Mouse (Mus musculus) mature B cell (primary cell): ENCODE measurements around the gene Nfic.
"Not testable (repeated sequence)": the region's sequence is repeated elsewhere in the genome, so short reads cannot be mapped to it uniquely, and the experiment has no call there.

Experiments
- in situ Hi-C: fragments of 300-500 bp; cut with MboI; formaldehyde crosslinking; loops from 2 replicates; pipeline ENCODE4 v1.14.3; 2019

The Nfic gene

GRCm38 (mm10) chr10:81460471-81460870 is 5.0 kb upstream of the Nfic start:
- in situ Hi-C loops = no loop called here

DNA sequence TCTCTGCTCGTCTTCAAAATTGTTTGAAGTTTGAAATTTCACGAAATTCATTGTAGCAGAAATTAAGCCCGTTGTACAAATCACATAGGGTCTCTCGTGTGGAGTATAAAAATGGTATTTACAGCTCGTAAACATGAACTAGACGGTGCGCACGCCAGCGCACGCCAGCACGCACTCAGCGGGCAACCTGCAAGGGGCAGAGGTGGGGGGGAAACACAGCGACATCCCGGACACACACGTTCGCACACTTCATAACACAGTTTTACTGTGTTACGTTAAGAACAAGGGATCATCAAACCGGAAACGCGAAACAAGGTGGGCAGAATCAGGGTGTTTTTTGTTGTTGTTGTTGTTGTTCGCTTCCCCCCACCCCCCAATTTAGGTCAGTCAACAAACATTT is 4.0 kb upstream of the Nfic start:
- in situ Hi-C loops = no loop called here

DNA sequence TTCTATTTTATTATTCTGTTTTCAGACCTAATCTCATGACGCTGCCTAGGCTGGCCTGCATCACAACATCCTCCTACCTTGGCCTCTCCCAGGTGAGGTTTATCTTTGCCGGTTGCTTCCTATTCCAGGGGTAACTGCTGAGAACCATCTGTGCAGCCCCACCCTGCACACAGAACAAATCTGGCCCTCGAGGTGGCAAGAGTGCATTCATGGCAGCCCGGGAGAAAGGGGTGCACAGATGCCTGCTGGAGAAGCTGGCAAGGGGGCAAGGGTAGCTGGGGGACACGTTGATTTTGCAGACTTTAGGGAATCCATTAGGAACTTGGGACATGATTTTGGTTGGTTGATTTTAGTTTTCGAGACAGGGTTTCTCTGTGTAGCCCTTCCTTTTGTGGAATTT is 2.8 kb upstream of the Nfic start:
- in situ Hi-C loops = no loop called here

- in situ Hi-C loops = no loop called here
These were observed 2.2 kb upstream of the Nfic start for GRCm38 (mm10) chr10:81457624-81458023.

DNA sequence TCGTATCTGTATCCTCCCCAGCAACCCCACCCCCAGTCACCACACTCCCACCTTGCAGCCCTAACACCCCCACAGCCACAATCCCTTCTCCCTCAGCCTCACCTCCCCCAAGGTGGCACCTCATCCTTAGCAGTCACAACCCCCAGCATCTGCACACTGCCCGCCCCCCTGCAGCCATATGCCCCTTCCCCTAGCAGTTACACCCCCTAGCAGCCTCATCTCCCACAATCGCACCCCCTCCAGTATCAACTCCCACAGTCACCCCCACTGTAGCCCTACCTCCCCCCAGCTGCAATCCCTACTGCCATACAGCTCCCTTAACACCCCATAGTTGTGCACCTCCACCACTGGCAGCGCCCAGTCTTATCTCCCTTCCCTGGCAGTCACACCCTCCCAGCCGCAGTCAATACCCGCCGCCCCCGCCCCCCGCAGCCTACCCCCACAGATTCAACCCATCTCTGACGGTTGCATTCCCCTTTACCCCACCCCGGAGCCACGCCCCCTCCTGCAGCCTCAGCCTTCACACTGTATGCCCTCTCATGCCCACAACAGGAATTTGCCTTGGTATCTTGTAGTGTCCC is 1.6 kb upstream of the Nfic start:
- in situ Hi-C loops = no loop called here

DNA sequence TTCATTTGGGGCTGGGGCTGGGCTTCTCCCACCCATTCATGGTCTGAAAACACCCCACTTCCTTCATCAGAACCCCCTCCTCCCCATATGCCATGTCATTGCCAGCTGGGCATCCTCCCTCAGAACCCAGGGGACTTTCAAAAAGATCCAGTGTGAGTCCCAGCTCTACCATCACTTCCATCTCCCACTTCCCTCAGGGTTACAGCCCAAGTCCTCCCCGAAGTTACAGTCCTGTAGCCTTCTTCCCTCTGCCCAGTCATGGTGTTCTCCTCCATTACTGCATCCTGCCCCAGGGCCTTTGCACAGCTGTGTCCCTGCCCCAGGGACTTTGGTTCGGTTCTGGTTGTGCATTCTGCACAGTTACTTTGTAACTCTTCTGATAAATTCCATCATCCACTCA is 1.3 kb downstream of the Nfic start:
- in situ Hi-C loops = no loop called here

DNA sequence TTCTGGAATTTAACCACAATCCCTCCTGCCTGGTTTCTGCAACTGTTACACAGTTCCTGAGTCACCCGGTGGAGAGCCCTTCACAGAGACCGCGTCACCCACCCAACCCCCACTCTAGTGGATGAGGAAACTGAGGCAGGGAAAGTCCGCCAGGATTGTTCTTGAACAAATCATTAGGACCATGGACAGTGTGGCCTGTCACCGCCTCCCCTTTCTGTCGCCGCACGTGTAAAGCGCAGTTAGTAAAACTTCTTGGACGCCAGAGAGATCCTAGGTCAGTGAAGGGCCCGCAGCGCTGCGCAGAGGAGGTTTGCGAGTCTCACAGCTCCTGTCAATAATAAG is 2.5 kb downstream of the Nfic start:
- in situ Hi-C loops = no loop called here

GRCm38 (mm10) chr10:81452237-81452946 is 3.0 kb downstream of the Nfic start:
- in situ Hi-C loops = no loop called here

GRCm38 (mm10) chr10:81451365-81451745 is 4.1 kb downstream of the Nfic start:
- in situ Hi-C loops = no loop called here

DNA sequence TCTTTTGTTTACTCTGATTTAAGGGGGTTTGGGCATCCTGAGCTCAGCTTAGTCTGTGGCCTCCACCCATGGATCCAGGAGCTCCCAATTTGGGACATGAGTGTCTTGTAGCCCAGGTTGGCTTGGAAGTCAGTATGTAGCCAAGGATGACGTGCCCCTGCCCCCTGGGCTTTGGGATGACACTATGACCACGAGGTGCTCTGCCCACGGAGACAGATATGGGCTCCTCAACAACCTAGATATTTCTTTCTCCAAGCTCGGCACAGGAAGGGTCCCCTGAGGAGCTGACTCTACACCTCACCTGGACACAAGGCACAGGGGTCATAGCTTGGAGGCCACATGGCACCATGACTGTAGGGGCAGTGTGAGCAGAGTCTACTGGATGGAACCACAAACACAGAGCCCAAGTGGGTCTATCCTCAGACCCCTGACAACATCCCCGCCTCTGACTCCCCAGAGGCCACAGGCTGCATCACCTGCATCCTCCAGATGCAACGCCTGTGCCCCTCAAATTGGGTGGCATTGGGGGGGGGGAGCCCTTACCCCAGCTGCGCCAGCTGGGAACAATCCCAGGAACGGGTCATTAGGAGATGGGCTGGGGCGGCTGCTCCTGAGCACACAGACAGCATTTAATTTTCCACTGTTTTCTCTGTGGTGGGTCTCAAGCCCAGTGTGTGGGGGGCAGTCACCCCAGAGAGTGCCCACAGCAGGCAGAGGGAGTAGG is 4.6 kb downstream of the Nfic start:
- in situ Hi-C loops = no loop called here

GRCm38 (mm10) chr10:81450140-81450539 is 5.3 kb downstream of the Nfic start:
- in situ Hi-C loops = no loop called here

DNA sequence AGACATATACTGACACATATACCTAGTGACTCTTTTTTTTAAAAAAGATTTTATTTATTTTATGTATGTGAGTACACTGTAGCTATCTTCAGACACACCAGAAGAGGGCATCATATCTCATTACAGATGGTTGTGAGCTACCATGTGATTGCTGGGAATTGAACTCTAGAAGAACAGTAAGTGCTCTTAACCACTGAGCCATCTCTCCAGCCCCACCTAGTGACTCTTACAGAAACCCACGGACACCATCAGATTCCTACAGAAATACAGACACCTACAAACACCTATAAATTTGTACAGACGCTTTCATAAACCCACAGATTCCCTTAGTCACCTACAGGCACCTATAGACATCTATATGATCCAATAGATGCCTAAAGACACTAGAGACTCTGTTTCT is 9.9 kb downstream of the Nfic start:
- in situ Hi-C loops = not testable (repeated sequence)

DNA sequence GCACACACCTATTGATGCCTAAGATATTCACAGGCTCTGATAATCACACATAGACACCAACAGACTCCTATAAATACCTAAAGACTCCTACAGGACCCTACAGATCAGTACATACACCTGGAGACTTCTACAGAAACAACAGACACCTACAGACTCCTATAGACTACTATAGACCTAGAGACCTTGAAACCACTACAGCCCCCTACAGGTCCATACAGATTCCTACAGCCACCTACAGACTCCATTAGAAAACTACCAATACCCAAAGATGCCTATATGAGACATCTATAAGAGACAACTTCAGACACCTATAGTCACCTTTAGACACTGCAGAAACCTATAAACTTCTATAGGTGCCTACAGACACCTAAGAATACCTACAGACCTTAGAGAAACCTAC is 14.4 kb downstream of the Nfic start:
- in situ Hi-C loops = loop anchor here (5.0 kb wide), 1 partner anchor 34 kb away; no protein-coding TSS in a partner anchor

DNA sequence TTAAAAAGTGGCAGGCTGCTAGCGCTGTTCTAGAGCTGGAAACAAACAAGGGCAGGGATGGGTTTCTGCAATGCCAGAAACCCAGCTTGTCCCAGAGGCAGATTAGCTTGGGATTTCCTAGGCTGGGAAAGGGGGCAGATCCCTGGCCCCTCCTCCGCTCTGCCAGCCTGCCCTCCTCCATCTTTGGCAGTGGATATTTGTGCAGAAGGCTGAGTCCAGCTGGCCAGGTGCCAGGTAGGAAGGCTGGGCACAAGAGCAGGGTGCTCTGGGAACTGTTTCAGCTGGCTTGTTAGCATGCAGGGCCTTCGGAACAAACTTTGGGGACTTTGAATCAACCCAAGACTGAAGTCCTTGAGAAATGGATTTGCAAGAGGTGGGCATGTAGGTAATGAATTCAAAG is 20.0 kb downstream of the Nfic start:
- in situ Hi-C loops = no loop called here

DNA sequence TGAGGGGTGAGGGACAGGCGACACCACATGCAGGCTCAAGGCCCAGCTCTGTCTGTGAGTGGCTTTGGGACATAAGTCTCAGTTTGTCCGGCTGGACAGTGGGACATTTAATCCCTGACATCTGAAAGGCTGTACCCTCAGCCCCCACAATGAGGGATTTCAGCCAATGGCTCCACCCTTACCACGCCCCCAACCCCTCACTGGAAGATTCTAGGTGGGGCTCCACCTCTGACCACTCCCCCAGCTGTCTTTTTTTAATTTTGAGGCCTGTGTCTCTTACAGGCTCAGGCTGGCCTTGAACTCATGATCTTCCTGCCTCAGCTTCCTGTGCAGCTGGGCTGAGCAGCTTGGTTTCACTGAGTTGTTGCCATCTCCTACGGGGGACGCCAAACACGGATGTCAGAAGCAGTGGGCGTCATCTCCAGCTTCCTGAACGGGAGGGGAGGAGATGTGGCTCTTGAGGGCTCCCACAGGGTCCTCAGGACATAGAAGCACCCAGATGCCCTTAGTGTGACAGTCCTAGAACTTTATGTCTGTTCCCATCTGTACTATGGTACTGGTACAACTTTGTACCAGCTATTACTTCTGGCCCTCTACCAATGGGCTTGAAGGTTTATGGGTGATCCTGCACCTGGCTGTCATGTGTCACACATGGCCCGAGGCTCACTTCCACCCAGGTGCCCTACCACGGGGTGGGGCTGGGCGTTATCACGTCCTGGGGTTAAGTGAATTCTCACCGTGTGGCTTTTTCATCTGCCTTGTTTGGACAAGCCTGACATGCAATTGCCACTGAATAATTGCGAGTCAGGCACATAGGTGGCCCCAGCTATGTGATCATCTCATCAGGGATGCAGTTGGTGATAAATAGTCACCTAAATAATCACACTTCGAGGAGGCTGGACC is 20.8 kb downstream of the Nfic start:
- in situ Hi-C loops = no loop called here

DNA sequence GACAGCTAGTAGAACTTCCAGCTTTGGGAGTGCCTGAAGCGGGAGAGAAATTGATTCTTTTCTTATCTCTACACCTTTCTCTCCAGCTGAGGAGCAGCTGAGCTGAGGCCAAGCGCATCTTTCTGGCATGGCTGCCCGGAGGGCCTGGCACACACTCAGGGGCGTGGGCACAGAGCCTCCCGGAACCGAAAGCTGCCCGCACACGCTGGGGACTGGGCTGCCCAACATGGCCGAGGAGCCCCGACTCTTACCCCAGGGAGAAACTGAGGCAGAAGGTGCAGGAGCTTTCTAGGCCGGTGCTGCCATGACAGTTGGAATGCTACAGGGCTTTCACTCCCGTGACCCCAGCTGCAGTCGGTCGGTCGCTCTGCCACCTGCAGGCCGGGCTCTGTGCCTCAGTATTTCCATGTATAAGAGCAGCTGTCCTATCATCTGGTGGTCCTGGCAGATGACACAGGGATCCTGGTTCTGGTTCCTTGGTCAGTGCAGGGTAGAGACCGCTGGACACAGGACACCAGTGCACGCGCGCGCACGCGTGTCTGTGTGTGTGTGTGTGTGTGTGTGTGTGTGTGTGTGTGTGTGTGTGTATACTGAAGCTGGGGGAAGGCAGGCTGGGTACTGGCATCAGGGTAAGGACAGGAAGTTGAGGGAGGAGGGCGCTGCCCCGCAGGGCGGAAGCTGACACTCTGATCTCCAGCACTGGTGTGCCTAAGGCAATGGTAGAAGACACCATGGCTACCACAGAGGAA is 21.7 kb downstream of the Nfic start:
- in situ Hi-C loops = no loop called here

- in situ Hi-C loops = no loop called here
These were observed 22.6 kb downstream of the Nfic start for GRCm38 (mm10) chr10:81432868-81433262.

DNA sequence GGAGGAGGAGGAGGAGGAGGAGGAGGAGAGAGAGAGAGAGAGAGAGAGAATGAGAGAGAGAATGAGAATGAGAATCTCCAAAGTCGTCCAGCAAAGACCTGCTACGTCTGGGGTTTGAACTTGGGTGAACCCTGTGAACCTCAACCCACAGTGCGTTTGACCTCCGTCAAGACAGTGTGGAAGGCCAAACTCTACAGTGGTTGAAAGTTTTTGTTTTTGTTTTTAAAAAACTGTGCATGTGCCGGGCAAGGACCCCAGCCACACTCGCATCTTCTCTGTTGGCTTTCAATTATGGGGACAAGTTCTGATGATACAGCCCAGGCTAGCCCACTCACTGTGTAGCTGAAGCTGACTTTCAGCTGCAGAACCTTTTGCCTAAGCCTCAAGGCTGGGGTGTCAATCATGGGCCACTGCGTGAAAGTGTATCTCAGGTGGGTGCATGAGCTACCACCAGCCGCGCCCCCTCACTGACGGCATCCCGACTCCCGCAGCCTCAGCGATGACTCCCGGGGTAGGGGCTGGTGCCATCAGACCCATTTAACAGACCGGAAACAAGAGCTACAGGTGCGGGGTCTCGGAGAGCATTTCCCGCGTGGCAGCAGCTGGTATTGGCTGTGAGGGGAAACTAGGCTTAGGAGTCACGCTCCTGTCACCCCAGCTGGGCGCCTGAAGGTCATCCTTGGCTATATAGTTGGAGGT is 23.1 kb downstream of the Nfic start:
- in situ Hi-C loops = no loop called here

- in situ Hi-C loops = no loop called here
These were observed 23.8 kb downstream of the Nfic start for GRCm38 (mm10) chr10:81431526-81432168.

- in situ Hi-C loops = no loop called here
These were observed 24.5 kb downstream of the Nfic start for GRCm38 (mm10) chr10:81430831-81431525.
